In the genomic region with DNA sequence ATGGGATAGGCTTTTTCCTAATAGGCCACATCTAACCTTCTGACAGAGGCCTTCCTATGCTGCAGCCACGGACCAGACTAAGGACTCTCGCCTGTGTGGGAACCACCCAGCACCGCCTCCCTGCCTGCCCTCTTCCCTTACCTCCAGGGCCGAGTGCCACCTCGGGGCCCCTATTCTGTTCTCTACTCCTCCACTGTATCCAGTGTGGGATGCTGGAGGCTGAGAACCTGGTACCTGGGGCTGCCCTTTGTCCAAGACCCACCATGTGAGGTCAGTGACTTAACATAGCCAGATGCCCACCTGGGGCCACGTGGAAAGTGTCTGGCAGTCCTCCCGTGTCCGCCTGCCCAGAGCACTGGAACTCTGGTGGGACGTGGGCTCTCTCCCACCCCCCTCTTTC, we compare ENCODE assay signal across 18 mouse cellular contexts.
"Had no signal": no experiment of that assay in that cellular context is flagged by ENCODE, and none has a peak within 500 bp of the region (broad histone marks: within the 10 kb centered on the region; RNA-seq: fewer than 3 reads in every experiment).

No protein-coding gene starts in this region.

- H3K4me3 ChIP-seq: liver, embryonic 12.5 days; midbrain, embryonic 10.5 days; myocyte; neural tube, embryonic 13.5 days; neural tube, embryonic 15.5 days had no signal

- ATAC-seq: liver, embryonic 12.5 days had no signal

- H3K36me3 ChIP-seq: liver, embryonic 12.5 days; midbrain, embryonic 10.5 days; neural tube, embryonic 13.5 days; neural tube, embryonic 15.5 days had no signal

- DNase-seq: lung, adult 18-20 months; lung, embryonic 14.5 days; lung, postnatal 10 days; lung, postnatal 4 days; midbrain, embryonic 14.5 days; retina, postnatal 1 day; right cerebral cortex, adult 18-20 months; right cerebral cortex, postnatal 25 days; right cerebral cortex, postnatal 4 days; spleen, adult 18-20 months; thymus, adult 18-20 months; thymus, postnatal 36 days had no signal

- H3K9ac ChIP-seq: liver, embryonic 12.5 days; liver, embryonic 14.5 days; lung, embryonic 14.5 days; neural tube, embryonic 13.5 days; neural tube, embryonic 15.5 days had no signal

- H3K9me3 ChIP-seq: liver, embryonic 12.5 days; neural tube, embryonic 13.5 days; neural tube, embryonic 15.5 days had no signal

- H3K27ac ChIP-seq: liver, embryonic 12.5 days; liver, embryonic 14.5 days; midbrain, embryonic 10.5 days; neural tube, embryonic 13.5 days; neural tube, embryonic 15.5 days had no signal

- H3K4me1 ChIP-seq: liver, embryonic 12.5 days; neural tube, embryonic 13.5 days; neural tube, embryonic 15.5 days had no signal

- H3K27me3 ChIP-seq: liver, embryonic 12.5 days; neural tube, embryonic 13.5 days; neural tube, embryonic 15.5 days had no signal

- H3K4me2 ChIP-seq: liver, embryonic 12.5 days; lung, embryonic 14.5 days; neural tube, embryonic 13.5 days; neural tube, embryonic 15.5 days had no signal
